Comparison of ENCODE assay signal across 8 mouse cellular contexts in the genomic region with DNA sequence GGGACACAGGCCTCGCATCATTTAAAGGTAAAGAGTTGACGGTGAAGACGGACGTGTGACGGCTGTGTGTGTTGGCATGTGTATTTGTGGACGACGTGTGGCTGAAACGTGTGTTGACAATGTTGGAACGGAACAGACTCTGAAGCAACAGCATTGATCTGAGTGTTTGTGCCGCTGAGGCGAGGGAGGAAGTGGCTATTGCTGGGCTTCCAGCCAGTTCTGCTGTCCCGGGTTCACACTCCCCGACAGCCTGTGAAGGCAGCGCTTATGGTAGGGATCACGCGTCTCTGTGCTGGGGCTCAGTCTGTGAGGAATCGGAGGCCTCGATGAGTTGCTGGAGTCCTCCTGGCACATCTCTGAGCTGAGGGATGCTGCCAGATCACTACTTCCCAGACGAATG. TPM values are rescaled to one million over a fixed set of nuclear protein-coding genes. Genes with fewer than 3 reads are reported as not detected.
A peak's percentile ranks its signal among the peaks of the same experiment; 100 is the strongest.
DNase-seq lines count a peak whose midpoint lies in the region; ATAC-seq and TF ChIP-seq lines count a peak whose summit lies in the region.

No protein-coding gene starts in this region.

- H3K4me3 ChIP-seq in megakaryocyte, embryonic 14.5 days (replicated peaks) = peak overlapping the region; percentile 12
- no peak overlapping the region for H3K4me3 ChIP-seq in kidney, adult 2 months (ENCODE audit: insufficient read depth, low read depth, low read length)
- no peak overlapping the region for H3K4me3 ChIP-seq in lung, embryonic 15.5 days

- TF ChIP-seq POLR2A in kidney, adult 2 months (IDR thresholded peaks at IDR 0.05; ENCODE audit: low read depth, low read length) = no peak

- WGBS in kidney, adult 2 months = 50% methylated on average over 19 of the region's 19 CpGs
- 25% methylated on average over 19 of the region's 19 CpGs for WGBS in lung, embryonic 15.5 days

- no peaks in the 10 kb centered on the region for H3K4me1 ChIP-seq in megakaryocyte, embryonic 14.5 days
- H3K4me1 ChIP-seq in kidney, adult 2 months (ENCODE audit: control insufficient read depth, insufficient read depth, low read length) = no peaks in the 10 kb centered on the region
- peaks cover 8% of the 10 kb centered on the region; the same call in 1 of the 2 replicates for H3K4me1 ChIP-seq in lung, embryonic 15.5 days

- no peaks in the 10 kb centered on the region for H3K36me3 ChIP-seq in megakaryocyte, embryonic 14.5 days (replicated peaks; ENCODE audit: low read length)
- no peaks in the 10 kb centered on the region for H3K36me3 ChIP-seq in kidney, adult 2 months (ENCODE audit: control insufficient read depth, insufficient read depth, low read length)
- no peaks in the 10 kb centered on the region for H3K36me3 ChIP-seq in lung, embryonic 15.5 days

- no peak overlapping the region for H3K27ac ChIP-seq in kidney, adult 2 months (ENCODE audit: insufficient read depth, low read depth, low read length)
- peak overlapping the region; percentile 78 for H3K27ac ChIP-seq in lung, embryonic 15.5 days

- TF ChIP-seq CTCF in kidney, adult 2 months (conservative IDR thresholded peaks at IDR 0.05; ENCODE audit: insufficient read depth, insufficient read length, low read depth, low read length) = no peak

- no peak overlapping the region for H3K9ac ChIP-seq in lung, embryonic 15.5 days

- peaks cover 11% of the 10 kb centered on the region for H3K27me3 ChIP-seq in megakaryocyte, embryonic 14.5 days (replicated peaks)
- no peaks in the 10 kb centered on the region for H3K27me3 ChIP-seq in kidney, adult 2 months (replicated peaks; ENCODE audit: control insufficient read depth, insufficient read depth, low read length)
- H3K27me3 ChIP-seq in lung, embryonic 15.5 days = no peaks in the 10 kb centered on the region

- peaks cover 11% of the 10 kb centered on the region for H3K9me3 ChIP-seq in megakaryocyte, embryonic 14.5 days
- H3K9me3 ChIP-seq in lung, embryonic 15.5 days = no peaks in the 10 kb centered on the region

- peak overlapping the region; percentile 30; the same call in 1 of the 2 replicates for H3K4me2 ChIP-seq in lung, embryonic 15.5 days

- peak; percentile 28 for DNase-seq in adrenal gland, postnatal 10 days
- no peak for DNase-seq in adrenal gland, adult (ENCODE audit: inconsistent age in 2 of 2, low spot score in 1 of 2)
- peak; percentile 56 for DNase-seq in kidney, adult 2 months
- DNase-seq in thymus, postnatal 0 days (ENCODE audit: low spot score) = no peak
- DNase-seq in c-Kit-positive CD71-positive TER-119-positive erythroid progenitor cells, embryonic 14.5 days (ENCODE audit: low spot score) = no peak

- ATAC-seq in megakaryocyte, adult 5-6 weeks (ENCODE audit: poor library complexity, severe bottlenecking) = no peak
- peak; percentile 96 for ATAC-seq in lung, embryonic 15.5 days (ENCODE audit: borderline replicate concordance, extremely low read depth, low FRiP score, low TSS enrichment)

RNA-seq across cellular contexts. Expression of a gene that starts 34.0 kb away (rescaled TPM):
- total RNA-seq in adrenal gland, postnatal 10 days (2021) = 10 to 100 TPM; 23.8 to 26.7 TPM
- polyA plus RNA-seq in megakaryocyte, embryonic 14.5 days (2012; ENCODE audit: insufficient read depth, low replicate concordance) = 0.76 and 2.4 TPM in 2 replicates
- total RNA-seq in megakaryocyte, adult 5-6 weeks (2015) = 1.4 and 2.8 TPM in 2 replicates
- total RNA-seq in megakaryocyte, adult 5-6 weeks (2017) = 1.4 and 3.7 TPM in 2 replicates
- polyA plus RNA-seq in kidney, adult 2 months (2012; rRNA removed) = 6.4 and 7.0 TPM in 2 replicates
- polyA plus RNA-seq in lung, embryonic 15.5 days (2015; fragmentation: Nextera tagmentation; extraction: Ambion mirVana) = 20.4 and 20.7 TPM in 2 replicates
- polyA plus RNA-seq in thymus, postnatal 0 days (2015; fragmentation: Nextera tagmentation; extraction: Ambion mirVana) = 11.5 and 11.6 TPM in 2 replicates

Comparison
In these comparisons a context has a peak if more than half of its experiments do, and no peak if none do; other contexts are left out.
1. DNase-seq: peak in adrenal gland, postnatal 10 days (single experiment) and kidney, adult 2 months (single experiment); none in adrenal gland, adult (0 of 2), thymus, postnatal 0 days (single experiment) and c-Kit-positive CD71-positive TER-119-positive erythroid progenitor cells, embryonic 14.5 days (single experiment).